ENCODE assay signal across 8 mouse cellular contexts in the genomic region with DNA sequence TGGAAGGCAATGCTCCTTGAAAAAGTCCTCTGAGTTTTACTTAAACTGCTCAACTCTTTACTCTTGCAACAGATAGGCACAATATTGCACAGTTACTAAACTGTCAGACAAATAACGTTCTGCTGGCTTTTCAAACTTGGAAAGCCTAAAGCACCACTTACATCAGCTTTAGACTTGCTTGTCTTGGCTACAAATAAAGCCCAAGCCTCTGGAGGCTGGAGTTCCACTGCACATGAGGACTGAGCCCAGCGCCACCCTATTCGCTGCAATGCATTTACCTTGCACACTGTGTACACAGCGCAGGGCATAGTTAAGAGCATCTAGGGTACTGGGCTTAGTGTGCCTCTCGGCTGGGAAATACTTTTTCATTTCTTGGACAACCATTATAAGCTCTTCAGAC. TPM values are rescaled to one million over a fixed set of nuclear protein-coding genes. Genes with fewer than 3 reads are reported as not detected.
DNase-seq lines count a peak whose midpoint lies in the region; ATAC-seq and TF ChIP-seq lines count a peak whose summit lies in the region.

No protein-coding gene starts in this region.

- H3K36me3 ChIP-seq in stomach, embryonic 14.5 days (ENCODE audit: control insufficient read depth, insufficient read depth, low read length), result peaks cover 3% of the 10 kb centered on the region; the same call in 1 of the 2 replicates

- TF ChIP-seq CTCF in brain, embryonic 14.5 days (IDR thresholded peaks at IDR 0.05; ENCODE audit: borderline replicate concordance, extremely low read depth, insufficient read depth, insufficient read length), result no peak

- peak overlapping the region; percentile 53 for H3K4me3 ChIP-seq in stomach, embryonic 14.5 days (ENCODE audit: low read depth, low read length)

- H3K27ac ChIP-seq in stomach, embryonic 14.5 days (ENCODE audit: low read length), result no peak overlapping the region

- ATAC-seq in granulocyte monocyte progenitor cell, adult 5-6 weeks (replicated peaks; ENCODE audit: poor library complexity, severe bottlenecking), result 0 out of 2 replicates have a peak, but pooled peaks have one; percentile 9
- ATAC-seq in stomach, embryonic 14.5 days (ENCODE audit: insufficient number of reproducible peaks, insufficient read depth, low FRiP score, low read depth), result no peak

- no peak overlapping the region for H3K9ac ChIP-seq in stomach, embryonic 14.5 days (replicated peaks; ENCODE audit: low read depth, low read length)

- H3K4me1 ChIP-seq in stomach, embryonic 14.5 days (ENCODE audit: control insufficient read depth, insufficient read depth, low read length), result peaks cover 8% of the 10 kb centered on the region; the same call in 1 of the 2 replicates

- H3K27me3 ChIP-seq in stomach, embryonic 14.5 days (ENCODE audit: control insufficient read depth, insufficient read depth, low read length), result no peaks in the 10 kb centered on the region

- peak; percentile 17 for DNase-seq in 3T3-L1 (ENCODE audit: low read depth, low spot score)
- peak; percentile 5 for DNase-seq in brain, embryonic 14.5 days (ENCODE audit: low read depth)
- peak; percentile 45 for DNase-seq in kidney, adult 11 months
- DNase-seq in lung, adult 18-20 months, result peak; percentile 74 to 81
- DNase-seq in thymus, postnatal 10 days (ENCODE audit: low spot score in 2 of 2), result no peak
- no peak for DNase-seq in embryo, embryonic 11 days

- H3K4me2 ChIP-seq in stomach, embryonic 14.5 days (replicated peaks; ENCODE audit: low read depth, low read length), result peak overlapping the region; percentile 100

- no peaks in the 10 kb centered on the region for H3K9me3 ChIP-seq in stomach, embryonic 14.5 days (ENCODE audit: control insufficient read depth, low read depth, low read length)

- WGBS in stomach, embryonic 14.5 days, result 33% methylated on average over 5 of the region's 5 CpGs

- no peak for TF ChIP-seq POLR2A in brain, embryonic 14.5 days (IDR thresholded peaks at IDR 0.05; ENCODE audit: borderline replicate concordance, extremely low read depth, insufficient read depth, insufficient read length, poor library complexity, severe bottlenecking)

RNA-seq across cellular contexts. Expression of a gene that starts 1.2 kb away (rescaled TPM):
- polyA plus RNA-seq in brain, embryonic 14.5 days (2012; rRNA removed), result 4.1 and 4.2 TPM in 2 replicates
- 11.2 and 21.2 TPM in 2 replicates for total RNA-seq in granulocyte monocyte progenitor cell, adult 5-6 weeks (2014; fragmentation: Nextera tagmentation)
- 10.4 and 12.1 TPM in 2 replicates for total RNA-seq in granulocyte monocyte progenitor cell, adult 5-6 weeks (2017)
- polyA plus RNA-seq in stomach, embryonic 14.5 days (2014; fragmentation: Nextera tagmentation; extraction: Ambion mirVana), result 8.1 and 9.1 TPM in 2 replicates

RNA-seq across cellular contexts. Expression of a gene that starts 14.5 kb away (rescaled TPM):
- polyA plus RNA-seq in brain, embryonic 14.5 days (2012; rRNA removed), result 55.8 and 55.9 TPM in 2 replicates
- 75.4 and 79.8 TPM in 2 replicates for total RNA-seq in granulocyte monocyte progenitor cell, adult 5-6 weeks (2014; fragmentation: Nextera tagmentation)
- total RNA-seq in granulocyte monocyte progenitor cell, adult 5-6 weeks (2017), result 66.9 and 76.8 TPM in 2 replicates
- 97.5 and 121 TPM in 2 replicates for polyA plus RNA-seq in stomach, embryonic 14.5 days (2014; fragmentation: Nextera tagmentation; extraction: Ambion mirVana)

RNA-seq across cellular contexts. Expression of a gene that starts 46.1 kb away (rescaled TPM):
- polyA plus RNA-seq in brain, embryonic 14.5 days (2012; rRNA removed), result not detected in 2 replicates
- not detected in 2 replicates for total RNA-seq in granulocyte monocyte progenitor cell, adult 5-6 weeks (2014; fragmentation: Nextera tagmentation)
- total RNA-seq in granulocyte monocyte progenitor cell, adult 5-6 weeks (2017), result not detected in 2 replicates
- polyA plus RNA-seq in stomach, embryonic 14.5 days (2014; fragmentation: Nextera tagmentation; extraction: Ambion mirVana), result 0.35 TPM in 1 of 2 replicates, not detected in the other

RNA-seq across cellular contexts. Expression of a gene that starts 46.4 kb away (rescaled TPM):
- polyA plus RNA-seq in brain, embryonic 14.5 days (2012; rRNA removed), result not detected in 2 replicates
- total RNA-seq in granulocyte monocyte progenitor cell, adult 5-6 weeks (2014; fragmentation: Nextera tagmentation), result not detected in 2 replicates
- total RNA-seq in granulocyte monocyte progenitor cell, adult 5-6 weeks (2017), result not detected in 2 replicates
- not detected in 2 replicates for polyA plus RNA-seq in stomach, embryonic 14.5 days (2014; fragmentation: Nextera tagmentation; extraction: Ambion mirVana)

Comparison
In these comparisons a context has a peak if more than half of its experiments do, and no peak if none do; other contexts are left out.
1. DNase-seq: peak in 3T3-L1 (single experiment), brain, embryonic 14.5 days (single experiment), kidney, adult 11 months (single experiment) and lung, adult 18-20 months (2 of 2); none in thymus, postnatal 10 days (0 of 2) and embryo, embryonic 11 days (single experiment).